Mouse (Mus musculus) stomach, adult 2 months (tissue): ENCODE results near the gene Ptges2. TPM values are rescaled to one million over a fixed set of nuclear protein-coding genes. Genes with fewer than 3 reads are reported as not detected.

ENCODE experiments used
- polyA plus RNA-seq: library from polyadenylated mRNA; depleted of rRNA; stranded (reverse); fragments of >200 nt; gene quantifications from 2 replicates; pipeline ENCODE4 v1.2.3, GENCODE M21; 2012; rRNA removed

Gene Ptges2
- 10.3 and 18.3 TPM in 2 replicates for polyA plus RNA-seq

GRCm38 (mm10) chr2:32395484-32395945, at the start of gene Ptges2:
Gene Ptges2 (plus strand): TSS chr2:32395896.

GRCm38 (mm10) chr2:32352151-32353006, 43.3 kb upstream of the Ptges2 start, which contains the start of gene Ciz1:
Gene Ciz1 (plus strand): TSS chr2:32352327.

GRCm38 (mm10) chr2:32353007-32353542, 42.6 kb upstream of the Ptges2 start, which contains the start of gene Dnm1:
Gene Dnm1 (minus strand): TSS chr2:32353338.

GRCm38 (mm10) chr2:32381775-32382223, 13.9 kb upstream of the Ptges2 start, which contains the start of gene 1110008P14Rik:
Gene 1110008P14Rik (minus strand): TSS chr2:32381938.

GRCm38 (mm10) chr2:32387706-32388490, 7.8 kb upstream of the Ptges2 start, which contains the start of gene Lcn2:
Gene Lcn2 (minus strand): TSS chr2:32388252.

GRCm38 (mm10) chr2:32449761-32450754, 54.4 kb downstream of the Ptges2 start, which contains the start of gene Naif1:
Gene Naif1 (plus strand): TSS chr2:32450457.

GRCm38 (mm10) chr2:32450881-32451844, 55.5 kb downstream of the Ptges2 start, which contains the start of gene Slc25a25:
Gene Slc25a25 (minus strand): TSS chr2:32451445.

Other genes starting within 250 kb of the Ptges2 start
- 16.4 and 19.9 TPM in 2 replicates for gene Prrc2b, start 244.8 kb upstream of the Ptges2 start, polyA plus RNA-seq
- gene Pomt1, start 159.3 kb upstream of the Ptges2 start, polyA plus RNA-seq, result 9.7 and 9.8 TPM in 2 replicates
- 21.3 and 24.4 TPM in 2 replicates for gene Uck1, start 135.7 kb upstream of the Ptges2 start, polyA plus RNA-seq
- gene Golga2, start 108.5 kb upstream of the Ptges2 start, polyA plus RNA-seq, result 22.5 and 23.4 TPM in 2 replicates
- gene Swi5, start 107.8 kb upstream of the Ptges2 start, polyA plus RNA-seq, result 114 and 127 TPM in 2 replicates
- 89.3 and 95.4 TPM in 2 replicates for gene Ciz1, start 43.6 kb upstream of the Ptges2 start, polyA plus RNA-seq
- gene Dnm1, start 42.6 kb upstream of the Ptges2 start, polyA plus RNA-seq, result 52.3 and 67.7 TPM in 2 replicates
- gene 1110008P14Rik, start 14.0 kb upstream of the Ptges2 start, polyA plus RNA-seq, result 181 and 277 TPM in 2 replicates
- gene Lcn2, start 7.6 kb upstream of the Ptges2 start, polyA plus RNA-seq, result 3.1 and 5.2 TPM in 2 replicates
- 1.9 and 2.8 TPM in 2 replicates for gene Naif1, start 54.6 kb downstream of the Ptges2 start, polyA plus RNA-seq
- gene Slc25a25, start 55.5 kb downstream of the Ptges2 start, polyA plus RNA-seq, result 6.2 and 11.1 TPM in 2 replicates
- 43.7 and 54.8 TPM in 2 replicates for gene Fam102a, start 139.4 kb downstream of the Ptges2 start, polyA plus RNA-seq
- 86.8 and 96.2 TPM in 2 replicates for gene Dpm2, start 175.0 kb downstream of the Ptges2 start, polyA plus RNA-seq
- gene Pip5kl1, start 178.9 kb downstream of the Ptges2 start, polyA plus RNA-seq, result 0.16 and 0.27 TPM in 2 replicates
- not detected in 2 replicates for gene 9430097D07Rik, start 179.8 kb downstream of the Ptges2 start, polyA plus RNA-seq
- gene St6galnac4, start 191.2 kb downstream of the Ptges2 start, polyA plus RNA-seq, result 5.9 and 7.3 TPM in 2 replicates
- gene St6galnac6, start 203.8 kb downstream of the Ptges2 start, polyA plus RNA-seq, result 11.4 and 25.4 TPM in 2 replicates
- gene Ak1, start 225.9 kb downstream of the Ptges2 start, polyA plus RNA-seq, result 29.4 and 34.1 TPM in 2 replicates